Mouse (Mus musculus) lung, postnatal 10 days (tissue): ENCODE measurements around the gene Med15.

Experiments used
- DNase-seq: peaks from one replicate; pipeline ENCODE4 v3.0.0; 2021

The Med15 gene

GRCm38 (mm10) chr16:17647566-17648340, 84.9 kb downstream of the Med15 start:
- DNase-seq, result no peak

GRCm38 (mm10) chr16:17647156-17647555, 85.5 kb downstream of the Med15 start:
- DNase-seq, result no peak

GRCm38 (mm10) chr16:17646310-17647114, 86.2 kb downstream of the Med15 start, which contains the start of gene Ccdc74a:
Ccdc74a (plus strand) TSS chr16:17646470.
- peak; percentile 89 for DNase-seq

DNA sequence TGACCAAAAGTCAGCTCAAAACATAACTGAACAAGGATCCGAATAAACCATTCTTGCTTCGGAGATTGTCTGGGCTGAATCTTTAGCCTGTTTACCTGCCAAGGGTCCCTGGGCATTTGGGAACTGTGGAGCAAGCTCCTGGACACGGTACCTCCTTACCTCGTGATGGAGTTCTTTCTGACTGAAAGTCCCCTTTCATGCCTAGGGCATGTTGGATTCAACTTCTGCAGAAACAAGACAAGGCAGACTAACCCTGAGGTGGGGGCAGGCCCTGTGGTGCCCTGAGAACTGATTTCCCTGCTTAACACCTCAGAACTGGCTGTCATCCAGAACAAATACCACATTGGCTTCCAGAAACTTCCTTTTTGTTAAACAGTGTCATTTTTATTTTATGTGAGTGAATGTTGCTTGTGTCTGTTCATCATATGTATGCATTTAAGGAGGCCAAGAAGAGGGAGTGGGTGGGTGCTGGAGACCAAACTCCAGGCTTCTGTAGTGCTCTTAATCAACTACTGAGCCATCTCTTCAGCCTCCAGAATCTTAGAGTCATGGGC, 89.2 kb downstream of the Med15 start:
- no peak for DNase-seq

GRCm38 (mm10) chr16:17642311-17642710, 90.4 kb downstream of the Med15 start:
- no peak for DNase-seq

- no peak for DNase-seq
Observed at GRCm38 (mm10) chr16:17641301-17641700, 91.4 kb downstream of the Med15 start.

DNA sequence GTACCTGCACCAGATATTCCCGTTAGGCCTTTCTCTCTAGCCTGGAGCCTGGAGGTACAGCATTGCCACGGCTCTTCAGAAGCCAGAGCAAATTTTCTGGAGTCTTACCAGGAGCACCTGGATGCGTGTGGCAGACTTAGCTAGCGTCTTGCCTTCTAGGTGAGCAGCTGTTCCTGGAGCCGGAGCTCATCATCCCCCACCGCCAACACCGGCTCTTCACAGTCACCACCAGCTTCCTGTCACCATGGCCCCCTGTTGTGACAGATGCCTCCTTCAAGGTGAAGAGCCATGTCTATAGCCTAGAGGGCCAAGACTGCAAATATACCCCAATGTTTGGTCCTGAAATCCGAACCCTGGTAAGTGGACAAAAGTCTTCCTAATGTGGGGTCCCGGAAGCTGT, 92.0 kb downstream of the Med15 start:
- no peak for DNase-seq

DNA sequence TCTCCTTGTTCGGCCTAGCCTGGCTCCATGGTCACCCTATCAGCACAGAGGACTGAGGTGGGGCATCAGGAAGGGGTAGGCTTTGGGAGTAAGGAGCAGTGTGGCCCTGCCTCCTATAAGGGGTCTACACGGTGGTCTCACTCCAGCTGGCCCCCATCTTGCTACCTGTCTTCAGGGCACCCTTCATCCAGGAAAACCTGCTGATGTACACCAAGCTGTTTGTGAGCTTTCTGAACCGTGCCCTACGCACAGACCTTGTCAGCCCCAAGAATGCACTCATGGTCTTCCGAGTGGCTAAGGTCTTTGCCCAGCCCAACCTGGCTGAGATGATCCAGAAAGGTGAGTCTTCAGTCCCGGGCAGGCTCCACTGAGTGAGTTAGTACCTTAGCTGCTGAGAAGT, 92.7 kb downstream of the Med15 start:
- no peak for DNase-seq

- DNase-seq, result no peak
Observed at GRCm38 (mm10) chr16:17639081-17639480, 93.6 kb downstream of the Med15 start.

GRCm38 (mm10) chr16:17638036-17638628, 94.6 kb downstream of the Med15 start:
- DNase-seq, result no peak

- DNase-seq, result no peak
Observed at GRCm38 (mm10) chr16:17637610-17638009, 95.1 kb downstream of the Med15 start.

GRCm38 (mm10) chr16:17636904-17637303, 95.8 kb downstream of the Med15 start:
- DNase-seq, result no peak

DNA sequence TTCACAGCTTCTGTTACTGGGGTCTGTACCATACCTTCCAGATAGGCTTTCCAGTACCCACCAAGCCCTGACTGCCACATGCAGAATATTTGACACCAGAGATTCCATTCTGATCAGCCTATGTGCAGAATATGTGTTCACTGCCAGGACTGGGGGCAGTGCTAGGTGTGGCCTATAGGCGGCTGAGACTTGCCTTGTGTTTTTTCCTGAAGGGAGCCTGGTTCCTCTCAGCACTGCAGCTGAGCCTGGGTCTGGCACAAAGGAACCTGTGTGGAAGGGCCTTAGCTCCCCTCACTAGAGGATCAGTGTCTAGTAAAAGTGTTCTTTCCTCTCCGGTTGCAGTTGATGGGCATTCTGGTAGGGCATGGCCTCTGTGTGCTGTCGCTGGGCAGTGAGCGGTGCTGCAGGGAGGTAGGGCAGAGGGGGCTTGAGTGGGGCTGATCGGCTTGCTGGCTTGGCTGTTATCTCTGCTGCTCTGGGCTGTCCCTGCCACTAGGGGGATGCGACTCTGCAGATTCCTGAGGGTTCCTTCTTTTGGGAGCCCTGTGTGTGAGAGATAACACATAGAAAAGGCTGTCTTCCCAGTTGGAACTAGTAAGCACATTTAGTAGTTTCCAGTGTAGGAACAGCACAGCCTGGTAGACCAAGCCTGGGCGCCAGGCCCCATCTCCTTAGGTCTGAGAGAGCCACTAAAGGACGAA, 99.1 kb downstream of the Med15 start:
- DNase-seq, result no peak

DNA sequence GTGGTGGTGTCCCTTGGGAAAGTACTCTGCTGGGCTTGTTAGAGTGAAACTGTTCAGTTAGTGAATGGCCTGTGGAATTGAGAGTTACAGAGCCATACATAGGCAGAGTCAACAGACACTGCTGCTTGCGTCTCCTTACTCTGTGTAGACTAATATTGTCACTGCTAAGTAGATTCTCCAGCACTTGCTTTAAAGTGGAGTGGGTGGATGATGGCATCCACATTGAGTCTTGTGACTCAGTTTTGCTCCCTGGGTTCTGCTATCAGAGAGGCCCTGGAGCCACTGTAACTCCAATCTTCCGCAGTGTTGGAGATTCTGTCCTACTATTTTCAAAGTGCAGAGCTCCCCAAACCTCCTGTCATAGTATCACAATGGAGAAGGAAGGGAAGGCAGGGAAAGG, 100.1 kb downstream of the Med15 start:
- no peak for DNase-seq

DNA sequence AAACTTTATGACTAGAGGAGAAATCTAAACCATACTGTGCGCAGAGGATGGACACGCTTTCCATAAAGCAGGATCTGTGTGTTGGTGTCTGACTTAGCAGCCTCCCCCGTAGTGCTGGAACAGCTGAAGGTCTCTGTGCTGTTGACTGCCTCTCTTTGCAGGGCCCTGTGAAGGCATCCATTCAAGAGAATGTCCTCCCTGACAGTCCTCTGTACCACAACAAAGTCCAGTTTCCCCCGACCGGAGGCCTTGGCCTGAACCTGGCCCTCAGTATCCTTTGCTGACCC, 106.5 kb downstream of the Med15 start:
- DNase-seq, result no peak

DNA sequence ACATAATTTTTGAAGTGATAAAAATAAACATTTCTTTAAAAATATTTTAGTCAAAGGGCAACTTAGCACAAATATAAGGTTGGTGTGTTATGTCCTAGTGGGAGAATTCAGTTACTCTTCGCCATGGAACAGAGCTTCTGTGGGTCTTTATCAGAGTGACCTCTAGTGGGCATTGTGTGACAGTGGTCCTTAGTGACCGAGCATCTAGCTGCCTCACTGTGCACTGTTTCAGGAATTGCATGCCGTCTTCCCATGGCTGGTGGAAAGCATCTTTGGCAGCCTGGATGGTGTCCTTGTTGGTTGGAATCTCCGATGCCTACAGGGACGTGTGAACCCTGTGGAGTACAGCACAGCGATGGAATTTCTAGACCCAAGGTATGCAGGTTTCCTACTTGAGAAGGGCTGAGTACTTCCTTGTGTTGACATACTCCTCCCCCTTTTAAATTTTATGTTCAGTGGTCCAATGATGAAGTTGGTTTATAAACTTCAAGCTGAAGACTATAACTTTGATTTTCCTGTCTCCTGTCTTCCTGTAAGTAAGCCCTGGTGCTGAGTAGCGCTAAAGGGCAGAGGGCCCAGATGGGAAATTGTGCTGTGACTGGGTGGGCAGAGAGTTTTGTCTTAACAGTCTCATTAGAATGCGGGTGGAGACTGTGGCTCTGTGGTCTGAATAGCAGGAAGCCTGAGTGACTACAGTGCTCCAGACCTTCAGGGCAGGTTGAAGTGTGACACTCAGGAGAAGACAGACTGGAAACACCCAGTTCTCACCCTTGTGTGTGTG, 107.0 kb downstream of the Med15 start:
- peak; percentile 27 for DNase-seq

DNA sequence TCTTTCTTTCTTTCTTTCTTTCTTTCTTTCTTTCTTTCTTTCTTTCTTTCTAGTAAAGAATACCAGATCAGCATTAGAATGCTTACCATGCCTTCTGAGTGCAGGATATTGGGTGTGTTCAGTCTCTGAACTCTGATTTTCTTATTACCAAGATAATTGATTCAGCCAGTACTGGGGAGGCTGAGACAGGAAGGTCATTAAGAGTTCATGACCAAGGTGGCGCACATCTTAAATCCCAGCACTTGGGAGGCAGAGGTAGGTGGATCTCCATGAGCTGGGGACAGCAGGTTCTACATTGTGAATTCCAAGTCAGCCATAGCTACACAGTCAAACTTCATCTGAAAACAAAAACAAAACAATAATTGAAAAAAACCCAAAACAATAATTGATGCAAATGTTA, 110.8 kb downstream of the Med15 start:
- no peak for DNase-seq

GRCm38 (mm10) chr16:17619198-17620105, 113.2 kb downstream of the Med15 start, which contains the start of gene Smpd4:
Smpd4 (plus strand) TSS chr16:17619354.
- DNase-seq, result peak; percentile 94

DNA sequence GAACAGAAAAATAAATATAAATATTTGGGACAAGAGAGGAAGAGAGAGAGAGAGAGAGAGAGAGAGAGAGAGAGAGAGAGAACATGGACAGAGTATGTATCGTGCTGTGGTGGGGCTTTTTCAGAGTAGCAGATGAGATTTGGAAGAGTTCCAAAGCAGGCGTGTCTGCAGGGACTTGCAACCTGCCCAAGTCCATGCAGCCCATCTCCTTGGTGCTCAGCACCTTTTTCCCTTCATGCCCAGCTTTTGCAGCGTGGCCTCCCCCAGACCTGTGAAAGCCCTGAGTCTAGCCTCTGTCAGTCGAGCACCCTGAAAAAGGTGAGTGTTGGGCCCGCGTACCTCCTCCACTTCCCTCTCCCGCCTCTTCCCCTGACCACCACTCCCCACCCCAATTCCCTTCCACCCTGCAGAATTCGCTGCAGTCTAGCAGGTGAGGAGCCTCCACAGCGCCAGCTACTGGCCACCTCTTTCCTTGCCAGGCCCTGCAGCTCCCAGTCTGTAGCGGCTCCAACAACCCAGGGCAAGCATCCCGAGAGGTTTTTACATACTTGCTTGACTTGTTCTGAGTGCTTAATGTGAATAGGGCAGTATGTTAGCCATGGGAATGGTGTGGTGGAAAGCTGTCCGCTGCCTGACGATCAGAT, 114.6 kb downstream of the Med15 start:
- DNase-seq, result peak; percentile 55

DNA sequence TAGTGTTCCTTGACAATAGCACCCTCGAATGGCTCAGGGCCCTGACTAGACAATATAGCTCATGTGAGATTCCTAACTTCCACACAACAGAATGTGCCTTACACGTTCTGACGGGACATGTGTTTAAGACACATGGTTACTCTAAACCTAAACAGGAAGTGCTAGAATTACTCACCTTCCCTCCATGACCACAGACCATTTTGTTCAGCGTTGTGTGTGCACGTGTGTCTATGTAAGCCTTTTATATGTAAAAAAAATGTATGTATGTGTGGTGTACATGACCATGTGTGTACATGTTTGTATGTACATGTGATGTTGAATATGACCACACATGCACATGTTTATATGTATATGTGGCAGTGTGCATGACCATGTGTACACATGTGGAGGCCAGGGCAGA, 116.5 kb downstream of the Med15 start:
- DNase-seq, result no peak
